Mouse (Mus musculus): ENCODE results near the gene Vwa5b1. TPM values are rescaled to one million over a fixed set of nuclear protein-coding genes. Genes with fewer than 3 reads are reported as not detected.

The Vwa5b1 gene
- polyA plus RNA-seq, 1 experiment from 2014 or later = not detected

- H3K27me3 ChIP-seq (replicated peaks) = peaks cover 62% of the 10 kb centered on the region
- ATAC-seq (ENCODE audit: extremely low read depth, insufficient number of reproducible peaks, low FRiP score, low TSS enrichment) = no peak
- no peaks in the 10 kb centered on the region for H3K36me3 ChIP-seq
- H3K4me3 ChIP-seq = no peak overlapping the region
- no peak overlapping the region for H3K27ac ChIP-seq (replicated peaks)
- no peak overlapping the region for H3K9ac ChIP-seq
- no peak overlapping the region for H3K4me2 ChIP-seq
- H3K4me1 ChIP-seq = peaks cover 33% of the 10 kb centered on the region
- no peaks in the 10 kb centered on the region for H3K9me3 ChIP-seq
- WGBS = 67% methylated on average over 9 of the region's 9 CpGs
Observed at GRCm38 (mm10) chr4:138524769-138525168, 110.9 kb downstream of the Vwa5b1 start.

- H3K4me3 ChIP-seq = no peak overlapping the region
- H3K9me3 ChIP-seq = no peaks in the 10 kb centered on the region
- no peak overlapping the region for H3K9ac ChIP-seq
- WGBS = 1% methylated on average over 7 of the region's 7 CpGs
- no peak overlapping the region; the same call in 1 of the 2 replicates for H3K4me2 ChIP-seq
- peaks cover 33% of the 10 kb centered on the region for H3K4me1 ChIP-seq
- H3K27ac ChIP-seq (replicated peaks) = peak overlapping the region; percentile 62
- no peak for ATAC-seq (ENCODE audit: extremely low read depth, insufficient number of reproducible peaks, low FRiP score, low TSS enrichment)
- no peaks in the 10 kb centered on the region for H3K36me3 ChIP-seq
- peaks cover 65% of the 10 kb centered on the region for H3K27me3 ChIP-seq (replicated peaks)
Observed at GRCm38 (mm10) chr4:138523775-138524174, 111.9 kb downstream of the Vwa5b1 start.

DNA sequence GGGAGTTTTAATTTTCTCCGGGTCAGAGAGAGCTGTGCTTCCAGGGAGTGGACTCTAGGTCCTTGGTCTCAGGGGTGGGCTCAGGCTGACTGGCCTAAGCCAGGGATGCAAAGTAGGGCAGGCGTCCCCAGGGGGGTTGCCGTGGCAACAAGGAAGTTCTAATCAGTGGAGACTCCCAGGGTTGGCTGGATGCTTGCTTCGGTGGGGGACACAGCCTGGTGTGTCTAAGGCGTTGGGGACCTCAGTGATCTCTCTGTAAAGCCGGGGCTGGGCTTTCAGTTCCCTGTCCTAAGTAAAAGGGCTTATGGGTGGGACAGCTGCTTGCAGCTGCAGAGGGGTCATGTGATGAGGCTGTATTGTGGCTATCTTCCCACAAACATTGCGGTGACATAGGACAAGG, 113.4 kb downstream of the Vwa5b1 start:
- Histone ChIP-seq H3K27me3 (replicated peaks) (peaks cover 67% of the 10 kb centered on the region), H3K4me3 (no peak overlapping the region), H3K36me3 (no peaks in the 10 kb centered on the region), H3K4me1 (peaks cover 33% of the 10 kb centered on the region), H3K27ac (replicated peaks) (no peak overlapping the region), H3K4me2 (no peak overlapping the region), H3K9ac (no peak overlapping the region), H3K9me3 (no peaks in the 10 kb centered on the region)
- WGBS = 20% methylated on average over 7 of the region's 7 CpGs
- no peak for ATAC-seq (ENCODE audit: extremely low read depth, insufficient number of reproducible peaks, low FRiP score, low TSS enrichment)

GRCm38 (mm10) chr4:138517153-138517789, 118.4 kb downstream of the Vwa5b1 start:
- no peak overlapping the region for H3K9ac ChIP-seq
- H3K4me1 ChIP-seq = peaks cover 8% of the 10 kb centered on the region
- WGBS = 42% methylated on average over 9 of the region's 9 CpGs
- no peak for ATAC-seq (ENCODE audit: extremely low read depth, insufficient number of reproducible peaks, low FRiP score, low TSS enrichment)
- no peak overlapping the region for H3K4me2 ChIP-seq
- H3K36me3 ChIP-seq = no peaks in the 10 kb centered on the region
- peaks cover 76% of the 10 kb centered on the region for H3K27me3 ChIP-seq (replicated peaks)
- H3K27ac ChIP-seq (replicated peaks) = no peak overlapping the region
- no peak overlapping the region for H3K4me3 ChIP-seq
- H3K9me3 ChIP-seq = no peaks in the 10 kb centered on the region

- Histone ChIP-seq H3K9ac (no peak overlapping the region), H3K4me2 (no peak overlapping the region), H3K9me3 (no peaks in the 10 kb centered on the region), H3K4me1 (peaks cover 5% of the 10 kb centered on the region; the same call in 1 of the 2 replicates), H3K36me3 (no peaks in the 10 kb centered on the region), H3K27ac (replicated peaks) (no peak overlapping the region), H3K27me3 (replicated peaks) (peaks cover 78% of the 10 kb centered on the region), H3K4me3 (no peak overlapping the region)
- WGBS = 69% methylated on average over 3 of the region's 3 CpGs
- ATAC-seq (ENCODE audit: extremely low read depth, insufficient number of reproducible peaks, low FRiP score, low TSS enrichment) = no peak
Observed at GRCm38 (mm10) chr4:138516448-138516847, 119.2 kb downstream of the Vwa5b1 start.

Other genes with a start within 250 kb of the Vwa5b1 start
- not detected in 2 replicates for gene Fam43b, start 239.4 kb downstream of the Vwa5b1 start, polyA plus RNA-seq (2015; fragmentation: Nextera tagmentation; extraction: Ambion mirVana)
- 21.3 and 22.8 TPM in 2 replicates for gene Mul1, start 201.2 kb downstream of the Vwa5b1 start, polyA plus RNA-seq (2015; fragmentation: Nextera tagmentation; extraction: Ambion mirVana)
- 1.0 and 1.1 TPM in 2 replicates for gene Camk2n1, start 181.6 kb downstream of the Vwa5b1 start, polyA plus RNA-seq (2015; fragmentation: Nextera tagmentation; extraction: Ambion mirVana)
- 0.20 and 0.27 TPM in 2 replicates for gene Pla2g2c, start 88.9 kb upstream of the Vwa5b1 start, polyA plus RNA-seq (2015; fragmentation: Nextera tagmentation; extraction: Ambion mirVana)
- 0.68 and 1.1 TPM in 2 replicates for gene Ubxn10, start 101.3 kb upstream of the Vwa5b1 start, polyA plus RNA-seq (2015; fragmentation: Nextera tagmentation; extraction: Ambion mirVana)
- gene Pla2g2f, start 121.7 kb upstream of the Vwa5b1 start, polyA plus RNA-seq (2015; fragmentation: Nextera tagmentation; extraction: Ambion mirVana) = not detected in 2 replicates
- gene Pla2g2d, start 139.9 kb upstream of the Vwa5b1 start, polyA plus RNA-seq (2015; fragmentation: Nextera tagmentation; extraction: Ambion mirVana) = 0.11 TPM in 1 of 2 replicates, not detected in the other
- 2.1 and 3.1 TPM in 2 replicates for gene Pla2g5, start 227.6 kb upstream of the Vwa5b1 start, polyA plus RNA-seq (2015; fragmentation: Nextera tagmentation; extraction: Ambion mirVana)
- gene Gm13030, start 238.1 kb upstream of the Vwa5b1 start, polyA plus RNA-seq (2015; fragmentation: Nextera tagmentation; extraction: Ambion mirVana) = not detected in 2 replicates
- gene Pla2g2e, start 242.1 kb upstream of the Vwa5b1 start, polyA plus RNA-seq (2015; fragmentation: Nextera tagmentation; extraction: Ambion mirVana) = 0.25 TPM in 1 of 2 replicates, not detected in the other

Measured in heart, embryonic 13.5 days (tissue).